Mouse (Mus musculus) midbrain, embryonic 15.5 days (tissue): ENCODE results near the gene Oog2. TPM values are rescaled to one million over a fixed set of nuclear protein-coding genes. Genes with fewer than 3 reads are reported as not detected.
"Not testable (repeated sequence)": the region's sequence is repeated elsewhere in the genome, so short reads cannot be mapped to it uniquely, and the experiment has no call there.

Experiments used
- ATAC-seq: fragments of 200-750 bp; cut with Nextera tagmentation; replicated peaks from 2 replicates; pipeline ENCODE4 v1.8.0; 2017; ENCODE audit warnings: moderate TSS enrichment
- H3K27ac ChIP-seq: fragments of 300-500 bp; sonication (generic); 2 replicates; pipeline ENCODE4 v1.5.1; 2015; ENCODE audit warnings: mild to moderate bottlenecking, inconsistent platforms
- H3K27me3 ChIP-seq: fragments of 300-500 bp; sonication (generic); replicated peaks from 2 replicates; pipeline ENCODE4 v1.6.1; 2015; ENCODE audit warnings: inconsistent platforms
- H3K36me3 ChIP-seq: fragments of 300-500 bp; sonication (generic); replicated peaks from 2 replicates; pipeline ENCODE4 v1.6.1; 2015; ENCODE audit warnings: inconsistent platforms
- H3K4me1 ChIP-seq: fragments of 300-500 bp; sonication (generic); 2 replicates; pipeline ENCODE4 v1.6.1; 2015; ENCODE audit warnings: inconsistent platforms
- H3K4me2 ChIP-seq: fragments of 300-500 bp; sonication (generic); 2 replicates; pipeline ENCODE4 v1.6.1; 2015; ENCODE audit warnings: inconsistent platforms, mild to moderate bottlenecking, moderate library complexity
- H3K4me3 ChIP-seq: fragments of 300-500 bp; sonication (generic); 2 replicates; pipeline ENCODE4 v1.5.1; 2015; ENCODE audit warnings: mild to moderate bottlenecking, inconsistent platforms
- H3K9ac ChIP-seq: fragments of 300-500 bp; sonication (generic); 2 replicates; pipeline ENCODE4 v1.6.1; 2015; ENCODE audit warnings: mild to moderate bottlenecking, inconsistent platforms
- H3K9me3 ChIP-seq: fragments of 300-500 bp; sonication (generic); 2 replicates; pipeline ENCODE4 v1.6.1; 2016; ENCODE audit warnings: inconsistent platforms
- WGBS: fragments of 180-500 bp; shearing (Covaris S2); methylation state at CpG from one replicate; pipeline ENCODE4 v1.1.7; 2015; ENCODE audit warnings: mixed read lengths; 5-methylcytosine and 5-hydroxymethylcytosine counted together
- polyA plus RNA-seq: library from polyadenylated mRNA; unstranded; fragments of >200 nt; fragmentation: Nextera tagmentation; extraction: Ambion mirVana; gene quantifications from 2 replicates; pipeline ENCODE4 v1.2.1, GENCODE M21; 2015

Oog2 gene
- not detected in 2 replicates for polyA plus RNA-seq

DNA sequence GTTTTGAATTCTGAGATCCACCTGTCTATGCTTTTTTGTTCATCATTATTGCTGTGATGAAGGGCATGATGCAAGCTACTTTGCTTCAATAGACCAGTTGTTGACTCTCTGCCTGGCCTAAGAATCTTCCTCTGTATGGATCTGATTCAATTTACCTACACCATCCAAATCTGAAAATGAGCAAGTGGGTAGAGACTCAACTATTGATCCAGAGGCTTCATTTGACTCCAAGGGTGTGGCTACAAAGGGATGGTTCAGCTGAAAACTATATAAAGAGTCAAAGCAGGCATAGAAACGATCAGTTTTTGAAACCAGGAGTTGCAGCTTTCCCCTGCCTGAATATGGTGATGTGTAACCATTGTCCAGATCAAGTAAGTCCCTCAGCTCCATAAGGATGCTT lies at the start of gene Oog2:
TSS of gene Oog2 (plus strand) at position 301 of the 400 bp plus-strand sequence.
- no peaks in the 10 kb centered on the region for H3K36me3 ChIP-seq
- H3K4me2 ChIP-seq = no peak within 1 kb of the TSS
- no peaks in the 10 kb centered on the region for H3K4me1 ChIP-seq
- H3K9me3 ChIP-seq = peaks cover 21% of the 10 kb centered on the region
- ATAC-seq = no peak
- H3K9ac ChIP-seq = no peak within 1 kb of the TSS
- H3K27ac ChIP-seq = no peak within 1 kb of the TSS
- no peaks in the 10 kb centered on the region for H3K27me3 ChIP-seq
- WGBS = 47% methylated on average over 1 of the region's 1 CpGs
- H3K4me3 ChIP-seq = no peak within 1 kb of the TSS

DNA sequence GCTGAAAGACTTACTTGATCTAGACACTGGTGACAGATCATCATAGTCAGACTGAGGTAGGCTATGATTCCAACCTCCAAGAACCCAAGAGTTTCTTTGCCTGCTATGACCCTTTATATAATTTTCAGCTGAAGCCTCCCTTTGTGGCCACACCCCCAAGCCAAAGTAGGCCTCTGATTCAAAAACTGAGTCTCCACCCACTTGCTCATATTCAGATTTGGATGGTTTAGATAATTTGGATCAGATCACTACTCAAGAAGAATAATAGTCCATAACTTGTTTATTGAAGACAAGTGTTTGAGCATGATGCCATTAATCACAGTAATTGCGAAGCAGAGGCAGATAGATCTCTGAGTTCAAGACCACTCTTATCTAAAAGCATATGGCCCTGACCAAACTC lies 28.0 kb upstream of the Oog2 start, which contains the start of gene Oog3:
TSS of gene Oog3 (minus strand) at position 101 of the 400 bp plus-strand sequence.
- H3K9me3 ChIP-seq = peaks cover 41% of the 10 kb centered on the region
- WGBS = 82% methylated on average over 1 of the region's 1 CpGs

DNA sequence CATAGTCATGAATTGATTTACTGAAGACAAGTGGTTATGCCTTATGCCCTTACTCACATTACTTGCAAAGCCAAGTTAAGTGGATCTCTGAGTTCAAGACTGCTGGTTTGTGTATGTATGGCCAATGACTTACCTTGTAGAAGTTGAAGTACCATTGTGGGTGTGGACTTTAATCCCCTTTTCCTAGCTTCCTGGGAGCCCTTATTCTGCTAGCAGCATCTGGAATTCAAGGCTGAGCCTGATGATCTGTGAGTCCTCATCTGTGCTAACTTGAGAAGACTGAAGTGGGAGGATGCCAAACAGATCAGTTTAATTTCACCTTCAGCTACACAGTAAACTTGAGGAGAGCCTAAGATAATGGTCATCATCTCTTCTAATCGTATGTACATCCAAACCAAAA lies 22.7 kb downstream of the Oog2 start, which contains the start of gene C87977:
TSS of gene C87977 (minus strand) at position 101 of the 400 bp plus-strand sequence.
- not testable (repeated sequence) for ATAC-seq, H3K27ac ChIP-seq, H3K27me3 ChIP-seq, H3K4me2 ChIP-seq, H3K9ac ChIP-seq, H3K4me3 ChIP-seq, H3K36me3 ChIP-seq, H3K4me1 ChIP-seq
- peaks cover 12% of the 10 kb centered on the region for H3K9me3 ChIP-seq
- 86% methylated on average over 1 of the region's 1 CpGs for WGBS

More for the DNA sequence above, 28.0 kb upstream of the Oog2 start, which contains the start of gene Oog3:
- H3K4me1 ChIP-seq = no peaks in the 10 kb centered on the region
- no peak within 1 kb of the TSS for H3K4me2 ChIP-seq
- no peak for ATAC-seq
- no peak within 1 kb of the TSS for H3K4me3 ChIP-seq
- H3K36me3 ChIP-seq = no peaks in the 10 kb centered on the region
- no peaks in the 10 kb centered on the region for H3K27me3 ChIP-seq
- H3K27ac ChIP-seq = no peak within 1 kb of the TSS
- no peak within 1 kb of the TSS for H3K9ac ChIP-seq

Other genes starting within 250 kb of the Oog2 start
- not detected in 2 replicates for gene Pramef25, start 239.7 kb upstream of the Oog2 start, polyA plus RNA-seq
- not detected in 2 replicates for gene Gm13101, start 223.8 kb upstream of the Oog2 start, polyA plus RNA-seq
- gene Pramef17, start 196.3 kb upstream of the Oog2 start, polyA plus RNA-seq = not detected in 2 replicates
- not detected in 2 replicates for gene Pramel4, start 131.6 kb upstream of the Oog2 start, polyA plus RNA-seq
- not detected in 2 replicates for gene Gm13102, start 84.2 kb upstream of the Oog2 start, polyA plus RNA-seq
- gene Oog3, start 28.1 kb upstream of the Oog2 start, polyA plus RNA-seq = not detected in 2 replicates
- not detected in 2 replicates for gene C87977, start 22.6 kb downstream of the Oog2 start, polyA plus RNA-seq
- not detected in 2 replicates for gene Pramel5, start 89.8 kb downstream of the Oog2 start, polyA plus RNA-seq
- not detected in 2 replicates for gene Gm13128, start 139.5 kb downstream of the Oog2 start, polyA plus RNA-seq
- gene Gm13119, start 167.2 kb downstream of the Oog2 start, polyA plus RNA-seq = not detected in 2 replicates
- gene Pramef20, start 187.2 kb downstream of the Oog2 start, polyA plus RNA-seq = not detected in 2 replicates
- not detected in 2 replicates for gene Pramef12, start 217.7 kb downstream of the Oog2 start, polyA plus RNA-seq
- 0.18 TPM in 1 of 2 replicates, not detected in the other for gene 1700012P22Rik, start 248.1 kb downstream of the Oog2 start, polyA plus RNA-seq